Mouse (Mus musculus): ENCODE data around the gene Copz2.

Gene Copz2

GRCm38 (mm10) chr11:96902639-96903635 is 53.3 kb downstream of the Copz2 start:
- DNase-seq (ENCODE audit: low spot score) = no peak

- no peak for DNase-seq (ENCODE audit: low spot score)
Observed at GRCm38 (mm10) chr11:96906431-96907161, 56.9 kb downstream of the Copz2 start.

- DNase-seq (ENCODE audit: low spot score) = no peak
Observed at GRCm38 (mm10) chr11:96908594-96908993, 58.9 kb downstream of the Copz2 start.

GRCm38 (mm10) chr11:96910003-96910402 is 60.3 kb downstream of the Copz2 start:
- DNase-seq (ENCODE audit: low spot score) = peak; percentile 80
